Mouse (Mus musculus): ENCODE measurements around the gene Enoph1.

Gene Enoph1

DNA sequence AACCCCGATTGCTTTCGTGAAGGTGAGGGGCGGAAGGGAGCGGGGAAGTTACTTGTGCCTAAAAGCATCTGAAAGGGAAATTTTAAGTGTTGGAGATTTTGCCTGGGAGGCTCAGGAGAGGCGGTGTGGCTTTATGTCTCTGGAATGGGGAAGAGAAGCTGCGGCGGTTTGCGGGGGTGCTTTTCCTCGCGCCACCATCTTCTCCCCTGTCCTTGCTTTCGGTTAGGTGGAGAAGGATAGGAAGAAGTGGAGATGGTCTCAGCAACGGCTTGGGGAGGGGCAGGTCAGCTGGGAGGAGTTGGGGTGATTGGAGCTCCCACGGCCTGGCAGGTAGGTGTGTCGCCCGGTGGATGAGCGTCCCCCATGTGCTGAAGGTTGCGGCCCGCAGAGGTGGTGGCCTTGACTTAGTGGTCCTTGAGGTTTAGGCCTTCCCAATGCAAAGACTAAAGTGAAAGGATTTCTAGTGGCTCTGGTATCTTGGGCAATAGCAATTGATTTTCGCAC, 548 bp downstream of the Enoph1 start:
- no peak for DNase-seq (ENCODE audit: low read depth)

DNA sequence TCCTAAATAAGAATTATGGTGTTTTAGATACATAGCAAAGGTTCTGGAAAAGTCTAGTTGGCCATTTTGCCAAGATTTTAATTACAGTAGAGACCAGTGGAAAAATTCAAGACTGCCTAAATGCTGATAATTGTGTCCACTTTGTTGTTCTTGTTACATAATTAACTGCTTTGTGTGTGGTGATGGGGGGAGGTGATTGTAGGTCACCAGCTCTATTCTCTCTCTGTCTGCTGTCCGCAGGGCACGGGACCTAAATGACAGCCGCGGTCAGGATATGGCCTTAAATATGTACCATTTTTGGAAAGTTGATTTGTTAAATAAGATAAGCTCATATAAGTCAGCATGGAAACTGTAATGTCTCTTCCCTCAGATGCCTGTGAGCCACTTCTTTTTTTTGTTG, 1.5 kb downstream of the Enoph1 start:
- peak; percentile 26 for DNase-seq (ENCODE audit: low read depth)

DNA sequence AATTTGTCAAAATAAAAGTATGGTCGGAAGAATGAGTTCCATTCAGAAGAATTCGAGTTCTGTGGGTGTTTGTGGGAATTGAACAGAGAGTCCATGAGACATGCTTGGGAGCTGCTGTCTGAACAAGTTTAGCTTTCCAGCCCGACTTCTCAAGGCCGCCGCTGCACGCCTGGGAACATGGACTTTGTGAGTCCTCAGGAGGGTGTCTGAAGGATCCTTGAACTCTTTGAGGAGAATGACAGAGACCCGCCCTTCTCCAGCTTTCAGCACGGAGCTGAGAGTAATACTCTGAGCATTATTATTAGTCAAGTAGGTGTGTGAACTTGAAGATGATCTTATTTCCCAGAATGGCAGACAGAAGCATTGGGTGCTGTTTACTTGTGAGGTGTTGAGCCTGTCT, 2.7 kb downstream of the Enoph1 start:
- DNase-seq (ENCODE audit: low read depth) = no peak

DNA sequence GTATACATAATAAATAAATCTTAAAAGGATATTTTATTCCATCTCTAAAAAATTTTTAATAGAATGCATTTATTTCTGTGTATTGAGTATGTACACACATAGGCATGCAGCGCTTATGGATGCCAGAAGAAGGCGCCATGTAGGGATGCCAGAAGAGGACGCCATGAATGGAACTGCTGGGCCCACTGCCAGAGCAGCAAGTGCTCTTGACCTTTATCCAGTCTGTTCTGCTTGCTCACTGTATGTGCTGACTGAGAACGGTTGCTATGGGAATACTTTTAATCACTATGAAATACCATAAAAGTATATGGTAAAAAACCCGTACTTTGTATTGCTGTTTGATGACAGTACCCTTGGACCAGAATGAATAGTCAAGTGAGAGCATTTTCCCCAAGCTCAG, 3.6 kb downstream of the Enoph1 start:
- no peak for DNase-seq (ENCODE audit: low read depth)

DNA sequence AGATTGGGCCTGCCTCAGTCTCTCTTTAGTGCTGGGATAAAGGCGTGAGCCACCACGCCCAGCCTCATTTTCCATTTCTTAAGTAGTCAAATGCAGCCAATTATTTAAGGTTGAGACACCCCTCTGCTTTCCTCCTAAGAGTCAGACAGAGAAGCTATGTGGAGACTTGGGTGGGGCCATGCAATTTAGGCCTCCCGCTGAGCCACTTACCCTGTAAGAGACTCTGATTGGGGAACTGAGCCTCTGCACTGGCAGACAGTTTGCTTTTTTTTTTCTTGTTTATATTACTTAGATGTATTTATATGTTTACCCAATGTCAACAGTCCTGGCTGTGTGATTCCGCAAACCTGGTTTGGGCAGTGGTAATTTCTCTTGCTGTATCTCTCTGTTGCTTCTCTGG, 4.2 kb downstream of the Enoph1 start:
- no peak for DNase-seq (ENCODE audit: low read depth)

DNA sequence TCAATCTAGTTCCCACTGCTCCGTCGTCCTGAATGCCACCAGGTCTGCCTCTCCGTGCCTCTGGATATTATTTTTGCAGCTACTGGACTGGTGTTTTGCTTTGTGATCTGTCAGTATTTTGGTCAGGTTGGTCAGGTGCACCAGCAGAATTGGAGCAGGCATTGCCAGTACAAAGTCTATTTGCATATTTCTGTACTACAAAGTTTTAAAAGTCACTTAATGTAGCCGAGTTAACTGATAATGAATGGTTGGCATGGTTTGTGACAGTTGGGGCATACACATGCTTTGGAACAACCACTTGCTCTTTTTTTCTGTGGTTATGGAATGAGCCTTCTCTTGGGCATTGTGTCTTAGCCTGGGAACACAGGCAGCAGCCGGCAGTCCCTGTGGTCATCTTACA, 4.8 kb downstream of the Enoph1 start:
- DNase-seq (ENCODE audit: low read depth) = no peak

DNA sequence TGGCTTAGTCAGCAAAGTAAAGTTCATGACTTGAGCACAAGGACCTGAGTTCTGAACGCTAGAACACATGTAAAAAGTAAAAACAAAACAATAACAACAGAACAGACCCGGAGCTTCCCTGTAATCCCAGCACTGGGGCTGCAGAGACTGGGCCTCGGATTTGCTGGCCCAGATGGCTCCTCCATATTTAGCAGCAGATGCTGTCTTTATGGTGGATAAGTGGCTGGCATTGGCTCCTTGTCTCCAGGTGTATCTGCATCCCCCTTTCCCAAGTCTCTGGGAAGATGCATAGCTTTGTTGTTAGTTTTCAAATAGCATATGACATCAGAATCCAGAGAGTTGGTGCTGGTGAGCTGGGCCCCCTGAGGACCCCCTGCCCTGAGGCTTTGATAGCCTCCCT, 6.3 kb downstream of the Enoph1 start:
- DNase-seq (ENCODE audit: low read depth) = no peak

DNA sequence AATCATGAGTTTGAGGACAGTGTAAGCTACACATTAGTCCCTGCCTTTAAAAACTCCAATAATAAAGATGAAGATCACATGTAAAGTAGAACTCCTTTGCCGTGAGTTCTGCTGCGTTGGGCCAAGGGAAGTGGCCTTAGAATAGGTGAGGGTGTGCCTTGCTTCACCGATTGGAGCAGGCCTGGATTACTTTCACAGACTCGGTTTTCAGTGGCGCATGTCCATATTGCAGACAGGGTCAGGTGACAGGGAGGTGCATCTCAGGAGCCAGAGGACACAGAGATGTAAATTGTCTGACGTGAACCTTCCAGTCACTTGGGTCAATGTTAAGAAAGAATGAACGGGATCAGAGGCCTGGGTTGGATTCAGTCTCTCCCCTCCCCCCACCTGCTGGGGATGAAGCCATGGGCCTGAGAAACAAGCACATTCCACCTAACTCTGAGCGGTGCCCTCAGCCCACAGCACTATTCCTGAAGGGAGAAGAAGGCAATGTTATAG, 7.4 kb downstream of the Enoph1 start:
- no peak for DNase-seq (ENCODE audit: low read depth)

DNA sequence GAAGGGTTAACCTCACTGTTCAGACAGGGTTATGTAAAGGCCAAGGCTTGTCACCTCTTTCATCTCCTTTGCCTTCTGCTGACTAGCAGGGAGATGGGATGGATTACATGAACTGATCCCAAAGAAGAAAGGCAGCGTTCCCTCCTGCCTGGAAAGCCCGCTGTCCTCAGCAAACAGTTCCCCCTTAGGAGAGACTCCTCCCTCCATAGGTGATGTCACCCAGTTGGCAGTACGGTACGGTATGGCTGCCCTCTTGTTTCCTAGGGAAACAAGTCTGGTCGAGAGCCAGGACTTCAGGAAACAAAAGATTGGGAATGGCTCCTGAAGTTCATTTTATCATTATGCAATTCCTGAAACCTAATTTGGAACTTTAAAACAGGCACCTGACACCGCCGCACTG, 8.1 kb downstream of the Enoph1 start:
- no peak for DNase-seq (ENCODE audit: low read depth)

DNA sequence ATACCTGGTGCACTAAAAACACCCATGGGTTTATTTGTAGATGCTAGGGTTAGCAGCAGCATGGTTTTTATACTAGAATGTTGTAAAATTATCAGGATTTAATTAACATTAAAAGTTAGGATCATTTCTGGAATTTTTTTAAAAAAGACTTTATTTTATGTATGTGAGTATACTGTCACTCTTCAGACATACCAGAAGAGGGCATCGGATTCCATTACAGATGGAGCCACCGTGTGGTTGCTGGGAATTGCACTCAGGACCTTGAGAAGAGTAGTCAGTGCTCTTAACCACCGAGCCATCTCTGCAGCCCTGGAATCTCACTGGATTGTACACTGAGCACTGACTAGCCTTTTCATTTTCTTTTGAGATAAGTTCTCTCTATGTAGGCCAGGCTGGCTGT, 10.1 kb downstream of the Enoph1 start:
- DNase-seq (ENCODE audit: low read depth) = no peak

DNA sequence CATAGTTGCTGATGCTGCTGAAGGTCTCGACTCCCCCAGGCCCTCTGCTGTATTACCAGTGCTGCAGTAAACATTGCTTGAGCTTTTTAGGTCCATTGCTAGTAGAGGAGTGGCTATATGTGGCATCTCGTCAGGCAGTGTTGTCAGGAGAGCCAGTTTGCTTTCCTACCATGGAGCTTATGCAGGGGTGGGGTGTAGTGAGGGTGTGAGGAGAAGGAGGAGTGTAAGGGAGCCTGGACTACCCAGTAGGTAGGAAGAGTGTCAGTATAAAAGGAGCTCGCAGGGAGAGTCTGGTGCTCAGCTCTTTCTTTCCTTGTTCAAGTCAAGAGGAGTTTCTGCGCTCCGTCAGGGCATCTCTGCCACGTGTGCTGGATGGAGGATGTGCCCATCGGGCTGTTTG, 12.9 kb downstream of the Enoph1 start:
- no peak for DNase-seq (ENCODE audit: low read depth)

DNA sequence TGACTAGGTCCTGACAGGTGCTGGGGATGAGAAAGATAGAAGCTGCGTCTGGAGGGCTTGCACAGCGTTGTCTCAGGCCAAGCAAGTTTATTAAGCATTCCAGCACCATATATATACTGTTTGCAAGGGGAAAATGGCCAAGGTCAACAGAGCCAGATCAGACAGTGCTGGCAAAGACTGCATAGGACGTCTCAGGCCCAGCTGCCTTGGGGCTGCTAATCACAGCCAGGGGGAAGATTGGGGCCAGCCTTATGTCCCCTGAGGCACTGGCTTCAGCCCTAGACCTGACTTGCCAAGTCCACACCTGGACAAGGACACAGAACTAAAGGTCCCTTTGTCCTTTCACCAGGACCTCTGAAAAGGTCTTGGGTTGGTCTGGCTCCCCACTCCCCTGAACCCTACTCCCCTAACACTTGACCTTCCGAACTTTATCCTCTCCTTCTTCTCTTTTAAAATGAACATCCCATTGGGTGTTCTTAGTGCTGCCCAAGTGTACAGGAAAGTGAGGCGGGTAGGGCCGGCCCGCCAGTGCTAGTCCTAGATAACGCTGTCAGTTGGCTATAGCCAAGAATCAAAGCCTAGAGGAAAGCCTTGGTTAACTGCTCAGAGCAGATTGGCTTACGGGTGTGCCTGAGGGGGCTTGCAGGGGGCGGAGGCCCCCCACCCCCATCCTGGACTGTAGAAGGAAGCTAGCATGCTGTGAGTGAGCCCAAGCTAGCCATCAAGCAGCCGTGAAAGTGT, 15.2 kb downstream of the Enoph1 start:
- no peak for DNase-seq (ENCODE audit: low read depth)

DNA sequence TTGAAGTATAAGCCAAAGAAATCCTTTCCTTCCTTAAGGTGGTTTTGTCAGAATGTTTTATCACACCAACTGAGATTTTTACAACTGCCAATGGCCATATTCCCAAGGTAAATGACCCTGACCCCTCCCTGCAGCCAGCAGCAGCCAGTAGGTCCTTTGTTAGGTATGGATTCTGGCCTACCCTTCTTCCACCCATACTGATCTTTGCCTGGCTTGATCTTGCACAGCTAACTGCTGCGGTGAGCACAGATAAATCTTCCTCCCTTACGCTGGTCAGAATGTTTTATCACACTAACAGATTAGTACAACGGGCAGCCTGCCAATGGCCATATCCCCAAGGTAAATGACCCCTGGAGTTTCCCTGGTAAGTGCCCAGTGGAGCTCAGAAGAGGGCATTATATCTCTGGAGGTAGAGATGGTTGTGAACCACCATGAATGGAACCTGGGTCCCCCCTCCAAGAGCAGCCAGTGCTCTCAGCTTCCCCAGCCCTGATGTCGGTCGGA, 16.1 kb downstream of the Enoph1 start:
- DNase-seq (ENCODE audit: low read depth) = no peak

DNA sequence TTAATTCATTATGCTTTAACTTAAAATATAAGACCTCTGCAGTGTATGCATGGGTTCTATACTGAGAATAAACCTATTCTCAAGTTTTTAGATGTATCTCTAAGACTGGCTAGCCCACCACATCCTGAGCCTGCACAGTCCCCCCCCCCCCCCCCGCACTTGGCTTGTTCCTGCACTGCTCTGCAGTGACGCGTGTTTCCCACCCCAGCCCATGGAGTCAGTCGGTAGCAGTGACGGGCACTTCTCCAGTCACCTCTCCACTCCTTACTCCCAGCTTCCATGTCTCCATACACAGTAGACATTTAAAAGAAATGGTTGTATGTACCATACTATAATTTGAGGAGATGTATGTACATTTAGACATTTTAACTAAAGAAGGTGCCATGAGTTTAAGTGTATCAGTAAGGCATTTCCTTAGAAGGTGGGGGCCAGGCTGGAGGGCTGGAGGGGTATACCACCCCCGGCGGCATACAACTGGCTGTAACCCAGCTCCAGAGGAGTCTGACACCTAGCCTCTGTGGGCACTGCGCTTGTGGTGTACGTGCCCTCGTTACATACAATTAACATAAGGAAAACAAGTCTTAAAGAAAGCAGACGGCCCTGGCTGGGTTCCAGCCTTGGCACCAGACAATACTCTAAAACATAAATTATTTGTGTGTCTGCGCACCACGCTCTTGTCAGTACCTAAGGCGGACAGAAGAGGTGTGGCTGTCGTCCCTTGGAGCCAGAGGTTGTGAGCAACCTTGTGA, 17.9 kb downstream of the Enoph1 start:
- DNase-seq (ENCODE audit: low read depth) = no peak

DNA sequence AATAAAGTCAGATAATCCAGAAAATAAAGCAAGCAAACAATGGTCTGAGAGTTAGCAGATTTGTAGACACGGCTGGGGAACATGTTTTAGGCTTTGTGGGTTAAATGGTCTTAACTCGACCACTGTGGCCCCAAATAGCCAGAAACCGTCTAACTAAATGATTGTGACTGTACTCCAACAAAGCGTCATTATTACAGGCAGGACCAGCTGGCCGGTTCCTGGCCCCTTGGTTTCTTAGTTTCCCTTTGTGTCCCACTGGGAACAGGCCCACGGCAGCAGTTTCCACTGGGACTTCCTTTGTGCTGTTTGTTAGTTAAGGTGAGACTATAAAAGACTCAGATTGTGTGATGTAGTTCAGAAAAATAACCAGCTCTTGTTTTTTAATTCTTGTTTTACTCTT, 18.9 kb downstream of the Enoph1 start:
- no peak for DNase-seq (ENCODE audit: low read depth)

DNA sequence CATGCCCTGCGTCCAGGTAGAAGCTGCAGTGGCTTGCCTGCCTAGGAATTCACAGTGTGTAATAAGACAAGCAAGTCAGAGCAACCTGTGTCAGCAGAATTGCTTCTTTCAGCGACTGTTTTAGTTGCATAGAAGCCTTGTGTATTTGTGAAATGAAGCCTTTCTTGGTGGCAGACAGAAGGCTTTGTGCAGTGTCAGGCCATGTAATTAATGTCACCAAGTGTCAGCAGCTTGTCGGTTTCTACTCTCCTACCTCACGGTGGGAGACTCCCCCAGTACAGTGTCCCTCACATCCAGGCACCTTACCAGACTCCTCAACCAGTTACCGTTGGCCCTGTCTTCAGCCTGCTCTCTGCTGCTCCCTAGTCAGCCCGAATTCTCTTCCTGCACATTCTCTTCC, 19.5 kb downstream of the Enoph1 start:
- DNase-seq (ENCODE audit: low read depth) = no peak

DNA sequence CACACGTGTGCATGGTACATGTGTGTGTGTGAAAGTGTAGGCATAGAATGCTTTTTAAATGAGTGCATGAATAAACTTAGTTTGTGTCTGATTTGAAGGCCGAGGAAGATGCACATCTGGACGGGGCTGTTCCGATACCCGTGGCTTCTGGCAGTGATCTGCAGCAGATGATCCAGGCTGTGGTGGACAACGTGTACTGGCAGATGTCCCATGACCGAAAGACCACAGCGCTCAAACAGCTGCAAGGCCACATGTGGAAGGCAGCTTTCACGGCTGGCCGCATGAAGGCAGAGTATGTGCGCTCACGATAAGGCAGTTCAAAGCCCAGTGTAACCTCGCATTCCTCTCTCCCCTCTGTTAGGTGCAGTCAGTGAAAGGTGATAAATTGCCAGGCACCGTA, 21.1 kb downstream of the Enoph1 start:
- DNase-seq (ENCODE audit: low read depth) = no peak

DNA sequence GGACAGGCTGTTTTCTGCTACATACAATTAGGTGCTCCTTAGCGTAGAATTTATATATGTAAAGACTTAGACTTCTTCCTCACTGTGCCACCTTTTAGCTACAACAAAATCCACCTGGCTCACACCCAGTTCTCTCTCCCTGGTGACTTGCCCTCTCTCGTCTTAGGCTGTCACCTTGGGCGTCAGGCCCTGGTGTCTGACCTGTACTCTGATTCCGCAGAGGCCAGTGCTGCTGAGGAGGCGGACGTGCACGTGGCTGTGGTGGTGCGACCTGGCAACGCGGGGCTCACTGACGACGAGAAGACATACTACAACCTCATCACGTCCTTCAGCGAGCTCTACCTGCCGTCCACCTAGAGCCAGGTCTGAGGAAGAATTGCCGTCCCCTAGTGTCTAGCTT, 27.8 kb downstream of the Enoph1 start:
- DNase-seq (ENCODE audit: low read depth) = no peak

DNA sequence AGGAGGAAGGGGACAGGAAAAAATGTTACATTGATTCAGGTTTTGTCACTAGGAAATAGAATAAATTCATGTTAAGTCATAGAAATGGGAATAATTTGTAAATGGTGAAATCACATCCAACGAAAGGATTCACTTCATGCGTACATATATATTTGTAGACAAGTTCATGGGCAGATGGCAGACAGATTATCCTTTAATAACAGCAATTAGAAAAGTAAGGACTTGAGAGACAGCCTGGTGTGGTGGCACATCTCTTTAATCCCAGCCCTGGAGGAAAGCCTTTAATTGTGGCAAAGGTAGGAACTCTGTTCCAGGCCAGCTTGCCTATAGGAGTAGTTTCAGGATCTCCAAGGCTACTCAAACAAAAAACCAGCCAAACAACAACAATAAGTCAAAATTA, 29.7 kb downstream of the Enoph1 start:
- DNase-seq (ENCODE audit: low read depth) = no peak

DNA sequence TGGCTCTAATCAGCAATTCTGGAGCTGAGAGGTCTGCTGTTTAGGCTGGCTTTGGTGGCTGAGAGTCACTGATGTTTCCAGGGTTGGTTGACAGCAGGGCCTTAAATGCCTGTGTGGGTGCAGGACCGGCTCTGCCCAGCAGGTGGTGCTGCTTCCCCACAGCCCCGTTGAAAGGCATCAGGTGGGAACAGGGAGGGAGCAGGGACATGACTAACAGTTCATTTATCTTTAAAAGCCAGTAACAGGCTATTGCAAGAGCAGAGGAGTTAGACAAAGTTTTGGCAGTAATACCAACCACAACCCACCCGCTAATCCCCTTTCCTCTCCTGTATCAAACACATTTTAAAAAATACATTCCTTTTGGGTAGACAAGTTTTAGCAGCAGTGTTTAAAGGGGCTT, 30.5 kb downstream of the Enoph1 start:
- peak; percentile 82 for DNase-seq (ENCODE audit: low read depth)

DNA sequence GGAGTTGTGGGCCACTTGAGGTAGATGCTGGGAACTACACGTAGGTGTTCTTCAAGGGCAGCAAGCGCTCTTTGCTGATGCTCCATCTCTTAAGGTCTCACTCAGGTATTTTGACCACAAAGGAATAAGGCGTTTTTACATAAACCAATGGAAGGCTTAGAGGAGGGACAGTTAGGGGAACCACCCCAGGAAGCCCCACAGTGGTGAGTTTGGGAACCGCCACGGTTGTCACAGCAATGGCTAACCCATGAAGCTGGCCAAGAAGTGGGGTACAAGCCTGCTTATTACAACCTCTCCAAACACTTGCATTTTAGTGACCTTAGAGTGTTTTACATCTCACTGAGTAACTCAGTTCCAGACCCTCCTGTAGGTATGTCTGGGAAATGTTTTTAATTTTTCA, 31.8 kb downstream of the Enoph1 start:
- DNase-seq (ENCODE audit: low read depth) = no peak

DNA sequence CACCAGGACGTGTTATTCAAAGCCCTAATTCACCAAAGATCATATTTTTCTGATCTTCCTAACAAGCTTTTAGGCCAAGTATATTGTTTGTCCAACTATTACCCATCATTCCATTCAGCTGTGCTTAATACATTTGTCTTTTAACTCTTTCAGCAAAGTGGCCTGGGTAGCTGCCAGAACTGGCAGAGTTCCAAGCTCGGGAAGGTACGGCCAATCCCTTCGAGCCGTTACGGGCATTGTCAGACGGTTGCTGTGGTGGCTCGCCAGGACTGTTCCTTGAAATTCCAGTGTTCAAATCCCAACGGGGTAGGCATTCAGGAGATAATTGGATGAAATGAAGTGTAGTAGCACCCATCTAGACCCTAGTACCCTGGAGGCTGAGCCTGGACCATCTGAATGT, 32.8 kb downstream of the Enoph1 start:
- no peak for DNase-seq (ENCODE audit: low read depth)

DNA sequence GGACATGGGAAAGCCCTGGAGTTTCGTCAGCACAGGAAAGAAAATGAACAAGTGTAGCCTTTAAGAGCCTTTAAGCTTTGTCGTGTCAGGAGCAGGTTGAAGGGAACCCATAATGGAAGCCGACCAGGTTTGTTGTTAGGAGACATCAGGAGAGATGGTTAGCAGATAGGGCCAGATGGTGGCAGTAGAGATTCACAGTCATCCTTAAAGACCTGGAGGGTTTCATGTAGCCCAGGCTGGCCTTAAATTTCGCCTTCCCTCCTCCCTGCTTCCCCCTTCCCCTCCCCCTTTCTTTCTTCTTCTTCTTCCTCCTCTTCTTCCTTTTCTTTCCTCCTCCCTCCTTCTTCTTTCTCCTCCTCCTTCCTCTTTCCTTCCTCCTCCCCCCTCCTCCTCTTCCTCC, 34.8 kb downstream of the Enoph1 start:
- peak; percentile 33 for DNase-seq (ENCODE audit: low read depth)
